Mouse (Mus musculus): ENCODE results near the gene Rpl32.

- TF ChIP-seq CTCF (IDR thresholded peaks at IDR 0.05; ENCODE audit: low read depth) (no peak), EP300 (IDR thresholded peaks at IDR 0.05; ENCODE audit: low read depth) (no peak)
These were observed 23.8 kb upstream of the Rpl32 start for GRCm38 (mm10) chr6:115832152-115832850.

Measured in liver, embryonic 14.5 days (tissue).